Mouse (Mus musculus) right cerebral cortex, adult 2 months (tissue): ENCODE measurements around the gene Stx11.

ENCODE experiments used
- DNase-seq, 2 experiments: peaks; one replicate each; pipeline ENCODE4 v3.0.0; 2021 to 2022; ENCODE audit warnings: low spot score in 2 of 2

The Stx11 gene

DNA sequence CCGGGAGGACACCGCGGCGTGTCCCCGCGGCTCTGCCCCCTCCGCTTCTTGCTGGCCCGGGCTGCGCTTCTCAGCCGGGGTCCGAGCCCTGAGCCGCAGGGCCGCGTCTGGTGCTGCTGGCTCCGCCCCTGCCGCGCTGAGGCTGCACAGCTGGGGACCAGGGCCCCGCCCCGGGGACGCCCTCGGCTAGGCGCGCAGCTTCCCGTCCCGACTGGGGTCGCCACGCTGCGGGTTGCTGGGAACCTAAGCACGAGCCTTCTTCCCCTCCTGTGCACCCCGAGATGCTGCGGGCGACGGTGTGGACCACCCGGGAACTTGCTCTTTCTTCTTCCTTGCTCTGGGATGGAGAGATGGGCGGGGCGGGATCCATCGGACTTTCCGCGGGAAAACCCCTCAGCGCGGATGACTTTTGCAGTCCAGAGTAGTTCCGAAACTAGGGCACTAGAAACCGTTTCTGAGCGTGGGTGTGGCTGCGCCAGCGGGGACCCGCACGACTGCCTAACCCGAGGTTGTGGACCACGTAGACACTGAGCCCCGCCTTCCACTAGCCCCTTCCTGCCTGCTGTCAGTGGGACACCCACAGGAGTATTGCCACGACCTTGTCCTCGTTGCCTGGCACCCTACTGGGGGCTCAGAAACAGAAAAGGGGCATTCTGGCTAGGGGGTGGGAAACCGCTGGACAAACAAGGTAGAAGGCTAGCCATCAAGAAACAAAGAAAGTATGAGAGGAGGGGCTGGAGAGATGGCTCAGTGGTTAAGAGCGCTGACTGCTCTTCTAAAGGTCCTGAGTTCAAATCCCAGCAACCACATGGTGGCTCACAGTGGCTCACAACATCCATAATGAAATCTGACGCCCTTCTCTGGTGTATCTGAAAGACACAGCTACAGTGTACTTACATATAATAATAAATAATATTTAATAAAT is at the start of gene Stx11:
TSS of gene Stx11 (minus strand) at position 148 of the 925 bp plus-strand sequence.
- DNase-seq, result no peak

DNA sequence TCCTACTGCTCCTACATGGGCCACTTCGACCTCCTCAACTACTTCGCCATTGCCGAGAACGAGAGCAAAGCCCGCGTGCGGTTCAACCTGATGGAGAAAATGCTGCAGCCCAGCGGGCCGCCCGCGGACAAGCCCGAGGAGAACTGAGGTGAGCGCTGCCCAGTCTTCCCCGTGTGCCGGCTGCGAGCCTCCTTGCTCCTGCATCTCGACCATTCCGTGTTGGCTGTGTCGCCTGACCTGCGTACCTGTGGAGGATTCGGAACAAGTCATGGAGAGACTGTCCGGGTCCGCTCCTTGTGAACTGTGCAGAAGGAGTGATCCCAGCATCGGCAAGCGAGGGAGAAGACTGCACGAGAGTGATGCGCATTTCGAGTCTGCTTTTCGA is 44.6 kb upstream of the Stx11 start:
- no peak for DNase-seq

DNA sequence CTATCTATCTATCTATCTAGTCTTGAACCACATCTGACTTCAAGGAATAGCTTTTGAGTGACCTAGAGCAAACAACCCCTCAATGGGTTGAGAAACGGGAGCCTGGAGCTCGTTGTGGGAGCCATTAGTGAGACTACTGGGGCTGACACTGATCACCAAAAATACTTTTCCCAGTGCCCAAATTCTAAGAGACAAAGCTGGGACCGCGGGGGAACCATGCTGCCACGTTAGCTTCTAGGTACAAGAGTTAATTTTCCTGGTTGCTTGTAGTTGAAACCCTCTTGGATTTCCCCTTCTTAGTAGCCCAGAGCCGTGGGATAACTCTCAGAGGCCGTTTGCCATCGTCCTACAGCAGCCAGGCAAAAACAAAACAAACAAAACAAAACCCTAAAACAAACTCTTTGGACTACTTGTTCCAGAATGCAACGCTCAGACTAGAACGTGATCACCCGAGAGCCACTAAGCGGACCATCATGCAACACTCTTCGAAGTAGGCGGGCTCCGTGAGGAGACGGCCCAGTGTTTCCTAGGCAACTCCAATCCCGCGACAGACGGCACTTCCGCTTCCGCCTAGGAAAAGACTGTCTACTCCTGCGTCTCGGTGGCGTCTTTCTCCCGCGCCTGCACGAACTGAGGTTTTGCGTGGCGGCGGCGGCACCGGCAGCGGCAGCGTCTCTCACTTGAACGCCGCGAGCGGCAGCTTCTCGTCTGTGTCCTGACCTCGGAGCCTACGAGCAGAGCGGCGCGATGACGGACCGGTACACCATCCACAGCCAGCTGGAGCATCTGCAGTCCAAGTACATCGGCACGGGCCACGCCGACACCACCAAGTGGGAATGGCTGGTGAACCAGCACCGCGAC is 44.0 kb upstream of the Stx11 start:
- peak; percentile 97 to 98 for DNase-seq

- DNase-seq, result no peak
Measured at GRCm38 (mm10) chr10:13005043-13005442, 40.9 kb upstream of the Stx11 start, which contains the start of gene Sf3b5. Gene Sf3b5, plus strand, starts transcription at chr10:13005343.

DNA sequence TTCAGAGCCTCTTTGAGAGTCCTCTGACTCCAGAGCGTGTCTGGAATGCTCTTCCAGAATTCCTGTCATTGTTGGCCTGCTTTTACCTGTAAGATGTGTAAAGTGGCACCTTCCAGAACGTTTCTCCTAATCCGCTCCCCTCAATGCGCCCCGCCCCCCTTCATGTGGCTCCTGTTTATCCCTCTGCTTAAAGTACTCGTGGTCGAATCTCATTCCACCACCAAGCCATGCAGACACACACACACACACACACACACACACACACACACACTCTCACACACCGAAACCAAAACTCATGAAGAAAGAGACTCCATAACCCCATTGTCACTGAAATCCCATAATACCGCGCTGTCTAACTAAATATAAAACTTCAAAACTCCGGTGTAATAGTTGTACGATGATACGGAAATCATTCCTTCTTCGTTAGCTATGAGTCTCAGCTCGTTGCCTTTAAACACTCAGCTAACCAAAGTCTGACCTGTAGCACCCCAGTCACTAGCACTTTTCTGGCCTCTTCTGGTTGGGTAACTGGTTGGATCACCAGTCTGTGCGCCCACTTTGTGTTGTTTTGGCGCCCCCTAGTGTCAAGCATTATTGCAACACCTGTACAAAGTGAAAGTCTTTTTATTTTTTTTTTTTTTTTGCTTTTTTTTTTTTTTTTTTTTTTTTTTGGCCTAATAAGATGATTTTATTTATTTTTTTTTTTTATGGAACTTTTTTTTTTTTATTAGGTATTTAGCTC is 32.8 kb upstream of the Stx11 start:
- DNase-seq, result peak; percentile 89 to 91

DNA sequence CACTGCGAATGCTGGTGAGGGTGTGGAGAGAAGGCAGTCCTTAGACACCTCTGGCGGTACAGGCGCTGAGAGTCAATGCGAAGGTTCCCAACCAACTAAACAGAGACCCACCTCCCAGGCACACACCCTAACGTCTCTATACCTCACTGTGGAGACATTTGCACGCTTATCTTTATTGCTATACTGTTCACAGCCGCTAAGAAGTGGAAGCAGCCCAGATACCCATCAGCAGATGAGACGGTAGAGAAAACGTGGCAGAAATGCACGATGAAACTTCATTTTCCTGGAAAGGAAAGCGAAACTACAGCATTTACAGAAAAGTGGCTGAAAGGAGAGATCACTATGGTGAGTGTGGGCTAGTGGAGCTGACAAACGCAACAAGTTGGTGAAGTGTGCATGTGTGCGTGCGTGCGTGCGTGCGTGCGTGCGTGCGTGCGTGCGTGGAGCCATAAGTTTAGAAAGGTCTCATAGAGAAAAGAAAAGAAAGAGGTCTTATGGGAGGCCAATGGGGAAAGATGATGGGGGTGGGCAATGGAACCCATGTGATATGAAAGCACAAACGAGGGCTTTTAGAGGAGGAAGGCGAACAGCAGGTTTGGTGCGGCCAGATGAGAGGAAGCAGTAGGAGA is 29.4 kb upstream of the Stx11 start:
- no peak for DNase-seq

- no peak for DNase-seq
Measured at GRCm38 (mm10) chr10:12991953-12992352, 27.9 kb upstream of the Stx11 start.

DNA sequence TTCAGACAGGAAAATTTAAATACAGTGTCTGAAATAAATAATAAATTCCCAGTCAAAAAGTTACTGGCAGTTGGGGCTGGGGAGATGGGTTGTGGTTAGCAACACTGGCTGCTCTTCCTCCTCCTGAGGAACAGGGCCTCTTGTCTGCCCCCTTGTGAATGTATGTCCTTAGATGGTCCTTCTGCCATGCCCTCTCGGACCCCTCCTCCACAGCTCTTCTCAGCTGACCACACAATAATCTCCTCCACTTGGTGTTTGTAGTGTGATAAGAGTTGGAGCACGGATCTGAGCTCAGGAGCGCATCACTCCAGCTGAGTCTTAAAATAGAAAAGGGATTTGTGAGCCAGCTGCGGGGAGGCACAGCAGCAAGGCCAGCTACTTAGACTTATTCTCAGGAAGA is 22.8 kb upstream of the Stx11 start:
- no peak for DNase-seq

- no peak for DNase-seq
Measured at GRCm38 (mm10) chr10:12986485-12986884, 22.4 kb upstream of the Stx11 start.

DNA sequence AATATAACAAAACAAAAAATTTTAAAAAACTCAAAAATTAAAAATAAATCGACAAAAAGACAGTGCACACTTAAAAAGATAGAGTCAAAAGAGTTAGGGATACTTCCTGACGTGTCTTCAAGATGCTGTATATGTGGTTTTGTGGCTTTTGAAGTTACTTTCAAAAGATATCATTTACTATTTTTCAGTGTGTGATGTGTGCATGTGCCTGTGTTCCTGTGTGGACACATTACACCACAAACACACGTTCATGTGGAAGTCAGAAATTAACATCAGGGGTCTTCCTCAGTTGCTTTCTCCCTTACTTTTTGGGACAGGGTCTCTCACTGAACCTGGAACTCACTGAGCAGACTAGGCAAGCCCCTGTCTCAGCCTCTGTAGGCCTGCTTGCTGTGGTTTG is 20.9 kb upstream of the Stx11 start:
- DNase-seq, result no peak

DNA sequence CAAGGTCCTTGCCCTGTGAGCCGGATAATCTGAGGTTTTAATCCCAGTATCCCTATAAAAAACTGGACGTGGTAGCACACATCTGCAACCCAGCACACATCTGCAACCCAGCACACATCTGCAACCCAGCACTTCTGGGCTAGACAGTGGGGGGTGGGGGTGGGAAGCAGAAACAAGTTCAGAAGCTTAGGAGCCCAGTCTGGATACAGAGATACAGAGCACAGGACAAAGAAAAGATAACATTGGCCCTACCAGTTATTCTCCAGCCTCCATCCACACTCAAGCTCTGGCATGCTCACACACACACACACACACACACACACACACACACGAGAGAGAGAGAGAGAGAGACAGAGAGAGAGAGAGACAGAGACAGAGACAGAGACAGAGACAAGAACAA is 19.4 kb upstream of the Stx11 start:
- no peak for DNase-seq

- no peak for DNase-seq
Measured at GRCm38 (mm10) chr10:12981071-12981470, 17.0 kb upstream of the Stx11 start.

GRCm38 (mm10) chr10:12977787-12978212 is 13.7 kb upstream of the Stx11 start:
- DNase-seq, result peak; percentile 37 to 39

- no peak for DNase-seq
Measured at GRCm38 (mm10) chr10:12976552-12976951, 12.5 kb upstream of the Stx11 start.

GRCm38 (mm10) chr10:12975957-12976356 is 11.9 kb upstream of the Stx11 start:
- no peak for DNase-seq

GRCm38 (mm10) chr10:12975461-12975860 is 11.4 kb upstream of the Stx11 start:
- no peak for DNase-seq

DNA sequence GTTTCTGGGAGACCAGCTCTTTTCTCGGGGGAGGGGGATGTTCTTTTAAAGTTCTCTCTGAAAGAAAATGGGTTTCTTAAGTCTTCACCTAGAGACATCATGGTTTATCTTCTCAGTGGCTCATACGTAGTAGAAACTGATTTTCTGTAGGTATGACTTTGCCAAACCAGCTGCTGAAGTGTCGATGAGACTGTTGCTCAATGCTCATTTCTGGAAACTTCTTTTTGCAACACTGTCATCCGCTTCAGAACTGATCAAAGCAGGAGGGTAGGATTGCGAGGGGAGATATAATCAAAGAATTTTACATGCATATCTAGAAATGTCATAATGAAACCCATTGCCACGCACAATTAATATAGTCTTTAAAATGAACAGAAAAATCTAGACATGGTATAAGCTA is 10.5 kb upstream of the Stx11 start:
- no peak for DNase-seq

DNA sequence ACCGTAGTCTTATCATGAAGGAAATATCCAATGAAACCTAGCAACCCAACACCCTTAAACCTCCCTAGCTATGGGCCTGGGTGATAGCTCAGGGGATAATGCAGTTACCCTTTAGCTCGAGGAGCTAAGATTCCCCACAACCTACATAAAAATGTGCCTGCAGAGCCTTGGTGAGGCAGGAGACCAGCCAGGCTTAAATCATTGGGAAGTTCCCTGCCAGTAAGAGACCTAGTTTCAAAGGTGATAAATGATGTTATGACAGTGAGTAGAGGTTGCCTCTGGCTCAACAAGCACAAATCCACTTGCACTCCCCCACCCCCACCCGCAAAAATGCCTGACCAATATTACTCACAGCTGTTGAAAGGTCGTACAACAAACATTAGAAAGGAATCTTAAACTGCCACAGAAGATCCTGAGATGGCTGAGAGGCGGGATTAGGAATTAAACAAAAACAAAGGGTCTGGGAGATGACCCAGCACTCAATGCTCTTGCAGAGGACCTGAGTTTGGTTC is 1.6 kb upstream of the Stx11 start:
- no peak for DNase-seq

- no peak for DNase-seq
Measured at GRCm38 (mm10) chr10:12963362-12964147, 543 bp downstream of the Stx11 start.

DNA sequence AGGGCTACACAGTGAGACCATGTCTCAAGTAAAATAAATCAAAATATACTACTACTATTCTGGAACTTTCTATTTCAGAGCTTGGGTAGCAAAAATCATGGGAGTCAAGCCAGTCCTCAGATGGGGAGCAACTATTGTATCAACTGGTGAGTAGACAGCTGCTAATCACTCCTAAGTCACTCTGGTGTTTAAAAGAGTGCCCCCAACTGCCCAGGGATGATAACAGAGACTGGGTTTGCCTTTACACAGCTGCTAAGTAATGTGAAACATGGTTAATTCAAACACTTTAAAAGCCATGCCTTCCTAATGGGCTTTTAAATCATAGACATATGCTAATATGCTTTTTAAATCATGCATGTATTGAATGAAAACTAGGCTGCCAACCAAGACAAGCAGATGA is 1.9 kb downstream of the Stx11 start:
- no peak for DNase-seq
